Mouse (Mus musculus) heart, postnatal 0 days (tissue): ENCODE measurements around the gene Gm11992.

Experiments
- CTCF ChIP-seq: IDR thresholded peaks from 2 replicates; pipeline ENCODE4 v1.5.1; 2016; ENCODE audit warnings: antibody characterized with exemption, control low read depth, low read depth
- EP300 ChIP-seq: IDR thresholded peaks from 2 replicates; pipeline ENCODE4 v1.6.1; 2016; ENCODE audit warnings: antibody characterized with exemption, low read depth

DNA sequence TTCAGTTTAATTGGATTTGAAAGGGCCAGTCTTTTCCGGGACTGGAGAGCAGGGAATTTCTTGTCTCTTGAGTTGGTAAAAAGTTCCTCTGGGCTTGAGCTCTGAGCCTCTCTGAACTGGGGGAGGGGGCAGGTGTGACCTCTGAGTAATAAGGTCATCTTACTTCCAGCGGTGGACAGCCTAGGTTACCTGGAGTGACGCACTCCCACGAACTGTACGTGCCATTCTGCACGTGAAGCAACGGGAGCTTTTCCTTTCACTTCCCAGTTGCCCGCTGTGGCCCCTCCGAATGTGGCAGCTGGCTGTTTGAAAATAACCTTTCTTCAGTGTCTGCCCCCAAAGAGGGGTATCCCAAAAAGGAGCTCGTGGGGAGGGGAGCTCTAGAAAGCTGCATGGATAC is 67.7 kb downstream of the Gm11992 start:
- TF ChIP-seq CTCF (no peak), EP300 (no peak)
